Mouse (Mus musculus): Measurements from ENCODE around the gene Gm10382. TPM values are rescaled to one million over a fixed set of nuclear protein-coding genes. Genes with fewer than 3 reads are reported as not detected.
A peak's percentile ranks its signal among the peaks of the same experiment; 100 is the strongest.
"Not testable (repeated sequence)": the region's sequence is repeated elsewhere in the genome, so short reads cannot be mapped to it uniquely, and the experiment has no call there.

Gm10382 gene
- polyA plus RNA-seq, 2 experiments from 2014 or later: 0.70 to 1.0 TPM

DNA sequence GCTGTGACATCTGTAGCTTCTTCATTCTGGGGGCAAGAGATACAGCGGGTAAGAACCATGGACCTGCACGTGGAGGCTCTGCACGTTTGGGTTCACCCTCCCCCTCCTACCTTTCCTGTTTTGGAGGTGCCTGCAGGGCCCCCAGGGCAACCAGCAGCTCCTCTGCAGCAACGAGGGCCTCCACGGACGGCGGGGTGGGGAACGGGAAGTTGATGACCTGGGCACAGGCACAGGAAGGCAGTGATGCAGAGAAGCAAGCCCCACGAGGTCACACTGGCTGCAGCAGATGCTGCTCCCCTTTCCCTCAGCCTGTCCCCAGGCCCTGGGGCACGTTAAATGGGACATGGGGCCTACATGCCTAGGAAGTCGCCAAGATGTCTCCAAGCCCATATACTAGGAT, 30.0 kb downstream of the Gm10382 start:
- no peak for ATAC-seq

GRCm38 (mm10) chr5:125425698-125426276, 36.7 kb downstream of the Gm10382 start:
- no peak for ATAC-seq

DNA sequence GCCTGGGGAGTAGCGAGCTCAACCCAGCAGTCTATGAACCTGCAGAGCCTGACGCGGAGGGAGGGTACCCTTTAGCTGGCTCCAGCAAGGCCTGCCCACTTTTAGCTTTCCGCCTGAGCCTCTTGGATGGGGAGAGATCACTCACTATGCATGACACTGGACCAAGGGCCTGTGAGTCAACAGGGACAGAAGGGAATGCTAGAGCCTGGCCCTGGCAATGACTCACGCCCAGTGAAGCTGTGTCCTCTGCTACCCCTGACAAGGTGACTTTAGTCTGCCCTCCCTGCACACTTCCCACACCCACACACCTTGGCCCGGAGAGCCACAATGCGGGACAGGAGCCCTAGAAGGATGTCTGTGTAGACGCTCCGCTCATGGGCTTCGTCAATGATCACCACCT, 37.2 kb downstream of the Gm10382 start:
- no peak for ATAC-seq

GRCm38 (mm10) chr5:125432324-125432723, 43.2 kb downstream of the Gm10382 start:
- ATAC-seq: not testable (repeated sequence)

DNA sequence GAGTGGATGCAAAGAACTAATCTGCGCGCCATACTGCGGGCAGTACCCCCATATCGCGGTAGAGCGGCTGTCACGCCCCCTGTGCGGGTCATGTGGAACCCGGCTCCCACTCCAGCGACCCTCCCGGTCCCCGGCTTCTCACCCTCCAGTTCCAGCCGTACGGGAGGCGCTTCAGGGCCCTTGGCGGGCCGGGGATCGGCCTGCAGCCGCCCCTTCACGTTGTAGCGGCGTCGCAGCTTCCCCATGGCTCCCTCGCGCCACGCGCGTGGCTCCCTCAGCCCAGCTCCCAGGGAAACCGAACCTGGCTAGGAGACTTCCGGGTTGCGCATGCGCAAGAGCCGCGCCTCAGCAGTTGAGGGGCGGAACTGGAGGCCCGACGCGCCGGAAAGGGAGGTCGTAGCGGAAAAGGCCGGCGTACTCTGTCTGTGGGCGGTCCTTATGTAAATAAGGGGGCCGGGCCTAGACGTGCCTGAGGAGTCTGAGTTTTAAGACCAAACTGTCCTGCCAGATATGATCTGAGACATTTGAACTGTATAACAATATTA, 44.7 kb downstream of the Gm10382 start, which contains the start of gene Dhx37:
TSS of gene Dhx37 (minus strand) at position 329 of the 545 bp plus-strand sequence.
- peak; percentile 99 for ATAC-seq

GRCm38 (mm10) chr5:125434347-125434746, 45.2 kb downstream of the Gm10382 start:
- ATAC-seq: not testable (repeated sequence)

Other genes with a start within 250 kb of the Gm10382 start
- gene Ncor2, start 210.1 kb upstream of the Gm10382 start, polyA plus RNA-seq (2017; shearing (Covaris generic)): 1 to 10 TPM; 4.0 to 6.1 TPM
- gene Scarb1, start 48.2 kb upstream of the Gm10382 start, polyA plus RNA-seq (2017; shearing (Covaris generic)): 10 to 100 TPM in 1 of 2 experiments, 1 to 10 TPM in 1; 5.9 to 11.6 TPM
- gene Ubc, start 880 bp downstream of the Gm10382 start, polyA plus RNA-seq (2017; shearing (Covaris generic)): 1,000 to 10,000 TPM in 1 of 2 experiments, 100 to 1,000 TPM in 1; 954 to 1,216 TPM
- 1 to 10 TPM; 8.4 to 8.6 TPM for gene Dhx37, start 44.8 kb downstream of the Gm10382 start, polyA plus RNA-seq (2017; shearing (Covaris generic))
- 1 to 10 TPM; 4.3 to 7.5 TPM for gene Bri3bp, start 52.2 kb downstream of the Gm10382 start, polyA plus RNA-seq (2017; shearing (Covaris generic))
- gene Aacs, start 86.5 kb downstream of the Gm10382 start, polyA plus RNA-seq (2017; shearing (Covaris generic)): 10 to 100 TPM; 22.1 to 39.8 TPM
- under 1 TPM in 1 of 2 experiments, not detected in 1; 0.16 TPM for gene Tmem132b, start 142.5 kb downstream of the Gm10382 start, polyA plus RNA-seq (2017; shearing (Covaris generic))